Mouse (Mus musculus) ES-Bruce4 (cell line): ENCODE data around the gene Kat6b. TPM values are rescaled to one million over a fixed set of nuclear protein-coding genes. Genes with fewer than 3 reads are reported as not detected.
"Not testable (repeated sequence)": the region's sequence is repeated elsewhere in the genome, so short reads cannot be mapped to it uniquely, and the experiment has no call there.

Experiments
- H3K27ac ChIP-seq: 2 replicates; pipeline ENCODE4 v1.5.1; 2012; ENCODE audit warnings: low read length, inconsistent platforms; ENCODE audit not compliant: insufficient read depth
- H3K27me3 ChIP-seq: 2 replicates; pipeline ENCODE4 v1.6.1; 2012; ENCODE audit warnings: mild to moderate bottlenecking, low read length, inconsistent platforms; ENCODE audit not compliant: control insufficient read depth, poor library complexity, insufficient read depth, severe bottlenecking
- H3K36me3 ChIP-seq: 2 replicates; pipeline ENCODE4 v1.6.1; 2012; ENCODE audit warnings: inconsistent platforms, mild to moderate bottlenecking, low read length, moderate library complexity; ENCODE audit not compliant: control insufficient read depth, poor library complexity, insufficient read depth, severe bottlenecking
- H3K4me1 ChIP-seq: one replicate; pipeline ENCODE4 v1.8.1; 2011; ENCODE audit warnings: low read length; ENCODE audit not compliant: control insufficient read depth, insufficient read depth
- H3K4me3 ChIP-seq: 2 replicates; pipeline ENCODE4 v1.5.1; 2011; ENCODE audit warnings: low read depth, mild to moderate bottlenecking, low read length
- H3K9ac ChIP-seq: 2 replicates; pipeline ENCODE4 v1.6.1; 2012; ENCODE audit warnings: low read depth, mild to moderate bottlenecking, inconsistent platforms; ENCODE audit not compliant: poor library complexity, severe bottlenecking
- H3K9me3 ChIP-seq: replicated peaks from 2 replicates; pipeline ENCODE4 v1.6.1; 2012; ENCODE audit warnings: mild to moderate bottlenecking, low read length, inconsistent platforms; ENCODE audit not compliant: control insufficient read depth, poor library complexity, insufficient read depth, severe bottlenecking
- CTCF ChIP-seq: IDR thresholded peaks from one replicate; pipeline ENCODE4 v1.8.1; 2011; ENCODE audit warnings: low read depth, low read length
- EP300 ChIP-seq: IDR thresholded peaks from 2 replicates; pipeline ENCODE4 v1.6.1; 2011; ENCODE audit warnings: low read depth, low read length; ENCODE audit not compliant: insufficient read depth
- POLR2A ChIP-seq: IDR thresholded peaks from one replicate; pipeline ENCODE4 v1.8.1; 2011; ENCODE audit warnings: low read length; ENCODE audit not compliant: insufficient read depth
- polyA plus RNA-seq: library from polyadenylated mRNA; stranded (reverse); fragments of >200 nt; gene quantifications from 2 replicates; pipeline ENCODE4 v1.2.4, GENCODE M21; 2011; ENCODE audit warnings: low read depth; ENCODE audit not compliant: missing spikeins, insufficient read depth, insufficient read length

The Kat6b gene
- polyA plus RNA-seq, 1 experiment, result 132 TPM

GRCm38 (mm10) chr14:21511438-21511837, 30.2 kb downstream of the Kat6b start:
- no peaks in the 10 kb centered on the region for H3K9me3 ChIP-seq
- TF ChIP-seq CTCF (no peak), POLR2A (no peak), EP300 (no peak)
- H3K27me3 ChIP-seq, result no peaks in the 10 kb centered on the region
- no peak overlapping the region for H3K9ac ChIP-seq
- H3K4me3 ChIP-seq, result no peak overlapping the region
- H3K27ac ChIP-seq, result no peak overlapping the region
- no peaks in the 10 kb centered on the region for H3K4me1 ChIP-seq
- peaks cover 24% of the 10 kb centered on the region for H3K36me3 ChIP-seq

- Histone ChIP-seq H3K9me3 (no peaks in the 10 kb centered on the region), H3K27ac (no peak overlapping the region), H3K4me3 (no peak overlapping the region), H3K4me1 (no peaks in the 10 kb centered on the region), H3K27me3 (no peaks in the 10 kb centered on the region), H3K36me3 (peaks cover 47% of the 10 kb centered on the region), H3K9ac (no peak overlapping the region)
- no peak for TF ChIP-seq POLR2A
- no peak for TF ChIP-seq CTCF
- TF ChIP-seq EP300, result no peak
Measured at GRCm38 (mm10) chr14:21515505-21515904, 34.3 kb downstream of the Kat6b start.

- Histone ChIP-seq H3K4me1 (peaks cover 4% of the 10 kb centered on the region), H3K36me3 (peaks cover 46% of the 10 kb centered on the region), H3K9ac (no peak overlapping the region), H3K9me3 (no peaks in the 10 kb centered on the region), H3K4me3 (no peak overlapping the region), H3K27me3 (no peaks in the 10 kb centered on the region), H3K27ac (no peak overlapping the region)
- no peak for TF ChIP-seq POLR2A
- no peak for TF ChIP-seq EP300
- no peak for TF ChIP-seq CTCF
Measured at GRCm38 (mm10) chr14:21519307-21519706, 38.1 kb downstream of the Kat6b start.

GRCm38 (mm10) chr14:21520496-21520895, 39.3 kb downstream of the Kat6b start:
- Histone ChIP-seq H3K4me3 (no peak overlapping the region), H3K27ac (no peak overlapping the region), H3K36me3 (peaks cover 43% of the 10 kb centered on the region), H3K4me1 (peaks cover 4% of the 10 kb centered on the region), H3K9me3 (no peaks in the 10 kb centered on the region), H3K27me3 (no peaks in the 10 kb centered on the region), H3K9ac (no peak overlapping the region)
- TF ChIP-seq EP300 (no peak), POLR2A (no peak), CTCF (no peak)

- H3K9ac ChIP-seq, H3K27ac ChIP-seq, H3K4me3 ChIP-seq, H3K27me3 ChIP-seq, H3K4me1 ChIP-seq, H3K9me3 ChIP-seq: not testable (repeated sequence)
- peaks cover 42% of the 10 kb centered on the region for H3K36me3 ChIP-seq
Measured at GRCm38 (mm10) chr14:21521496-21521895, 40.3 kb downstream of the Kat6b start.

GRCm38 (mm10) chr14:21522312-21522978, 41.2 kb downstream of the Kat6b start:
- no peak for TF ChIP-seq EP300
- no peak for TF ChIP-seq POLR2A
- TF ChIP-seq CTCF, result no peak
- no peaks in the 10 kb centered on the region for H3K9me3 ChIP-seq
- H3K27ac ChIP-seq, result no peak overlapping the region
- H3K9ac ChIP-seq, result no peak overlapping the region
- peaks cover 35% of the 10 kb centered on the region for H3K36me3 ChIP-seq
- peaks cover 4% of the 10 kb centered on the region for H3K4me1 ChIP-seq
- no peak overlapping the region for H3K4me3 ChIP-seq
- no peaks in the 10 kb centered on the region for H3K27me3 ChIP-seq
